Mouse (Mus musculus) cerebellum, adult 11-12 months (tissue): ENCODE measurements around the gene Pik3ap1.

Experiments
- DNase-seq: peaks from one replicate; pipeline ENCODE4 v3.0.0; 2022

Gene Pik3ap1

DNA sequence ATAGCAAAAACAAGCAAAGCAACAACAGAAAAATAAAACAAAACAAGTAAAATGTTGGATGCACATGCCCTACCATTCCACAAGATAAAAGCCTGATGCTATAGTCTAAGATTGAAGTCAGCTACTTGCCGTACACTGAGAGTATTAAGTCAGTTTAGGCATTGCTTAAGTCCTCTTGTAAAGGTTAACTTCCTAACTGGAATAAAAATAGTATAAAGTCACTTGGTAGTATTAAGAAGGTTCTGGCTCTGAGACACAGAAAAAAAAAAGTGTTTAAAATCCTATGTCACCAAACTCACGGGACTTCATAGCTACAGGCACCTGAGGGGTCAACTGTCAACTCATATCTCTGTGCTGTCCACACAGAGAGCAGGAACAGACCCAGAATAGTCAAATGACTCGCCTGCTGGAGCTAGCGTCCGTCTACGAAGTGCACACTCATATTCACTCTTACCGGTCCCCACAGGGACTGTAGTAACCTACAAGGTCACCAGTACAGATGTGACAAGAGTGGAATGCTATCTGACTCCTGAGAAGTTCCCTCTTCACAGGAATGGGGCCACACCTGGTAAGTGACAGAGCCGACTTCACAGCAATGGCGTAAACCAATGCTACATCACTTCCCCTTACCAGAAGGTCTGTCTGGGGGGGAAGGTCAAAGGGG, 17.9 kb downstream of the Pik3ap1 start:
- no peak for DNase-seq

DNA sequence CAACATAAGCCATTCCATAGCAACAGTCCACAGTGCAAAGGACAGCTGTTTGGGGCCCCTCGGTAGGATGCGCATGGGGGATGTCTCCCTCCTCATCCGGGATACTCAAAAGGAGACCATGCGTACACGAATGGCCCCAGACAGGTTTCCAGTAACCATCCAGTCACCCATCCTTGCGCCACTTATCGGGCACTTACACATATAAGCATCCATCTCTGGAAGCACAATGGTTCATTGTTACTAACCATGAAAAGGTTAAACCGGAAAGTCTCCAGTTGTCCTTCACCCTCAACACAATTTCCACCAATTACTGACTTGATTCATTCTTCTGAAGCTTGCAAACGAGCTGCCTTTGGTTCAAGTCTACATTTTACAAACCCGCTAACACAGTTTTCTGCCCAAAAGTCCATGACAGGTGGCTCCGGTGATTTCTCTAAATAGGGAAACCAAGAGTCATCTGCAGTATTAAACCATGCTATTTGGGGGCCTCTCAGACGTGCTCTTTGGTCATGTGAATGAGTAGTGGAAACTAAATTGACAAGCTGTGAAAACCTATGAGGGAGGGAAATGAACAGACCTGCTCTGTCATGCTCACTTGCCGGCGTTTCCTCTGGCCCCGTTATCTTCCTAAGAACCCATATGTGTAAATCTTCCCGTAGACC, 18.6 kb downstream of the Pik3ap1 start:
- no peak for DNase-seq

DNA sequence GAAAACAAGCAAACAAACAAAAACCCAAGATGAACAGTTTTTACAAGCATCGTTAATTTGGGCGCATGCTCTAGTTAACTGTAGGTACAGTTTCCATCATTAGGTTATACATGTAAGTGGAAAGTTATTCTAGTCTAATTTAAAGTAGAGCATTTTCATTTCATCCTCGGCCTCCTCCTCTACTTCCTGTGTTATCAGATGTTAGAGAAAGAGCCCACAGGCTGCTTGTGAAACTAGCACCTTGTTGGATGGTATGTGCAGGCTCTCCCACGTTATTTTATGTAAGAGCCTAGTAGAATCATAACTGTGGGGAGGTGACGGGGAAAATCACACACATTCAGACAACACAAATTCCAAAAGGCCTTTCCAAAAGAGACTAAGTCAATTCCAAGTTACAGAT, 19.3 kb downstream of the Pik3ap1 start:
- DNase-seq = no peak

DNA sequence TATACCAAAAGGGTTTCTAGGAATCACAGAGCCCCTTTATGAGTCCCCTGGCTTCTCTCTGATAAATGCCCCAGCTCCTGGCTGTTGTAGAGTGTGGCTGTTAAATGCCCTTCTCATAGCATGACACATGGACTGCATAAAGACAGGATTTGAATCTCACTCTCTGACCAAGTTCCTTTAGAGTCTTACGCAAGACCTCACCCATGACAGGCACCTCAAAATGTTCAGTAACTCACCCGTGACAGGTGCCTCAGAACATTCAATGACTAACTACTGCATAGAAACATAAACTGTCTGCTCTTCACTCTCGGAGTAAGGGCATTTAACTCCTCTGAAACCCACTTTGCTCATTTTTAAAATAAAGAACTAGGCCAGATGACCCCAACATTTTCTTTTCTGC, 20.4 kb downstream of the Pik3ap1 start:
- DNase-seq = no peak

DNA sequence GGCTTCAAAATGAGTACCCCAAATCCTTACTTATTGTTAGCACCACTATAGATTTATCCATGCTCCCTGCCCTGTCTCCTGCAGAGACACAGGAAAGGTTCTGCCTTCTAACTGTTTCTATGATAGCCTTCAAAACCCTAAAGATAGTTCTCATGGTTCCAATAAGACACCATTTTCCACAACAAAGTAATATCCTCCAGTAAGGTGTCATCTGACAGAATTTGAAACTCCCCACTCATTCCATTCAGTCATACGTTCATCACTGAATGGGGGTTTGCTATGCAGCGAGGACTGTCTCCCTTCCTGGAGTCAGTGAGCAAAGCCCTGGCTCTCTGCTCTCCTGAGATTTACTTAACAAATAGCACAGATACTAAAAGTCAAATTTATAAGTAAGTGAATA, 21.9 kb downstream of the Pik3ap1 start:
- no peak for DNase-seq

DNA sequence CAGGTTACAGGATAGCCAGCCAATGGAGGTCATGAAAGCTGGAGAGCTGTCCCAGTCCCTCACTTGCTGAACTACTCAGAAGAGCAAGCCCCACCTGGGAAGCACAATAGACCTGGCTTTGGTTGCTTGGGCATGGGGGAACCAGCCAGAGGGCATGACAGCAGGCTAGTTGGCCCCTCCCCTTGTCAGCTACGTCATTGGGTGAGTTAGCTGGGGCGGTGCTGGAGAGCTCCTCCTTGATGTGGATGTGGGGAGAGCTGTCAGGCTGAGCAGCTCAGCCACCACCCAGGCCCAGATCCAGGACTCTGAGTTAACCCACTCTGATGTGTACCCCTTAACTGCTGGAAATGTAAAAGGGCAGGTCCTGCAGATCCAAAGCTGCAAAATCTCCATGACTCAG, 24.4 kb downstream of the Pik3ap1 start:
- no peak for DNase-seq

DNA sequence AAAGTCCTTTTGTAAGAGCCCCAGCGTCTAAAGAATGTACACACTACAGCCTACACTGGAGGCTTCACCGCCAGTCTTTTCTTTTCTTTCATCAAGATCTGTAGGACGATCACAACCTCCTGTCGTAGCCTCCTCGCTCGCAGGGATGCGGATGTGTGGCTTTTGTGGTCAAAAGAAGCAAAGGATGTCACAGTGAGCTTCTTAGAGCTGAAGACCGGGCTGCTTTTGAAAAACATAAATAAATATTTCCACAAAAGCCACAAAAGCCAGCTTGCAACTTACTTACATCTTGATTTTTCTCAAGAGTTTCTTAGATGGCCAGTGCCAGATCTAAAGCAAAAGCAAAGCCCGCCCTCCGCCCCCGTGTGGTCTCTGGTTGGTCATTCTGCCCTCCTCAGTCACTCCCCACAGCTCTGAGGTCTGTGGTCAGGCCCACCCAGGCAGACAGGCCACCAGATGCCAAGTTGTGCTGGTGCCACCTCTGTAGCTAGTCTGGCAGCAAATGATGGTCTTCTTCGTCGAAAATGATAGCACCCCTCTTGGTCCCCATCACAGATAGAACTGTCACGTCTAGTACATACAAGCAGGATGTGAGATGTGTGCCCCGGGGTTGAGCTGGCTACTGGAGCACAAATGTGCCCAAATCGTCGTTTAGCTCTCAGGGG, 30.5 kb downstream of the Pik3ap1 start:
- DNase-seq = no peak

DNA sequence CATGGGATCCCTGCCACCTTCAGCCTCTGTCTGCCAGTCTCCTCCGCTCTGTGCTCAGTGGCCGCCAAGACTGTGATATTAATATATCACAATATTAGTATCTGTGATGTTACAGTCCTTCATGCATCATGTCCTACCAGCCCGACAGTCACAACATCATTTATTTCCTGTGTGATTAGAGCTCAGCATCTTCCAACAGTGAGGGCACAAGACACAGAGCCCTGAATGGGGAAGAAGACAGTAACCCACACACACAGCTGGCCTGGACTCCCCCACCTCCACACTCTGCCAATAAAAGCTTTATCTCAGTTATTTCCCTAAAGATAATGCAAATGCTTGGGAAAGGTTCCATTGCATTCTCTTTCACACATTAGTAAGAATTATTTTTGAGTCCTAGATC, 35.3 kb downstream of the Pik3ap1 start:
- DNase-seq = no peak

DNA sequence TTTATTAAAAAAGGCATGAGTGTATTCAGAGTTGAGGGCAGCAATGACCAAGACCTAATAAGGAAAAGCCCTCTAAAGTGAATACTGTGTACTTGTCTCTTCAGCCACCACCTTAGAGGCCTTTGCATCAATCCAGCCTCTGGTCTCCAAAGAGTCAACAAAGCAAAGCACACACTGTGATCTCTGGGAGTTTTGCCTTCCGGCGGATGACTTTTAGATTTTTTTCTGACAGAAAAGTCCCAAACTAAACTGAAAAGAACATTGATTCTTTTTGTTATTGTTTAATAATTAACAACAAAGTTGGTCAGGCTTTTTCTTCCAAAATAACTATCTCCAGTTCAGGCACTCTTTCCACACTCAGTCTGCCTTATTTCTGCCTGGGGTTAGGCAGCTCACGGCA, 36.7 kb downstream of the Pik3ap1 start:
- no peak for DNase-seq

DNA sequence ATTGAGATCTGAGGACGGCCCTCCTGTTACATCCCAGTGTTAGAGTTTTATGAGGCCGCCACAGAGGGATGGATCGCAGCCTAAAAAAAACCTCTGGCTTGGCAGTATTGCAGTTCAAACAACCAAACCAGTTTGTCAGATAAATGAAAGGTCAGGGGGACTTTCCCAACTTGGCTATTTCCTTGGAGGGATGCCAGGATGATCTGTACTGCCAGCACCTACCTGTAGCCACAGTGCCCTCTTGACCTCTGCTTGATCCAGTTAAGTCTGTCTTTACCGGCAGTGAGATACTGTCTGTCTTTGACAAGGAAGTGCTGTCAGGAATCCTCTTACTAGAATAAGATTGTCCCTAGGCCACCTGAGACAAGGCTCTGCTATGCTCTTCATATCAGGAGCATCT, 37.6 kb downstream of the Pik3ap1 start:
- DNase-seq = no peak

DNA sequence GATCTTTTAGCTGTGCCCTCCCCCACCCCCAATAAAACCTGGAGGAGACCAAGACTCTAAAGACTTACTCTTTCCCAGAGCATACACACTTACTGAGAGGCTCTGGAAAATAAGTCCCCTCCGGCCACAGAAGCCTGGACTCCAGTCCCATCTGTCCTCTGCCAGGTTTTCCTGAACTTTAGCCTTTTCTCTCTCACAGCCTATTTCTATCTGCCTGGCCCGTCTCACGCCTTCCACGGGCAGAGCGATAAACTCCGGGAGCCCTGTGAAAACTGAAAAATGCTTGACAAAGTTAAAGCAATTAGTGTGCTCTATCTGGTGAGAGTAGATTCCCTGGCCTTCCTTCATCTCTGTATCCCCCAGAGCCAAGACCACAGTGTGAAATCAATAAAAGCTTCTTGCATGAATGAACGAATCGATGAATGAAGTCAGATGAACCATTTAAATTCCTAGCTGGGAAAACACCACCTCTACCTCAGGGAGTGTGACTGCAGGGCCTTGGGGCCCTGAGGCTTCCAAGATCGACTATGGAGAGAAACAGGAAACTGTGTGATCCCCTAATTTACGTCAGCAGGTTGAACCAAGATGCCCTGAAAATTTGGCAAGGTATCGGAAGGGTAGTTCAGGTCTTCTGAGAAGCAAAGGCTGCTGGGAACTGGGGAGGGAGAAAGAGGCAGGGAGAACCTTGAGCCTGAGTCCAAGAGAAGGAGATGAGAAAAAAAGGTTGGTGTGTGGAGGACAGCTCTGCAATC, 38.6 kb downstream of the Pik3ap1 start:
- no peak for DNase-seq

DNA sequence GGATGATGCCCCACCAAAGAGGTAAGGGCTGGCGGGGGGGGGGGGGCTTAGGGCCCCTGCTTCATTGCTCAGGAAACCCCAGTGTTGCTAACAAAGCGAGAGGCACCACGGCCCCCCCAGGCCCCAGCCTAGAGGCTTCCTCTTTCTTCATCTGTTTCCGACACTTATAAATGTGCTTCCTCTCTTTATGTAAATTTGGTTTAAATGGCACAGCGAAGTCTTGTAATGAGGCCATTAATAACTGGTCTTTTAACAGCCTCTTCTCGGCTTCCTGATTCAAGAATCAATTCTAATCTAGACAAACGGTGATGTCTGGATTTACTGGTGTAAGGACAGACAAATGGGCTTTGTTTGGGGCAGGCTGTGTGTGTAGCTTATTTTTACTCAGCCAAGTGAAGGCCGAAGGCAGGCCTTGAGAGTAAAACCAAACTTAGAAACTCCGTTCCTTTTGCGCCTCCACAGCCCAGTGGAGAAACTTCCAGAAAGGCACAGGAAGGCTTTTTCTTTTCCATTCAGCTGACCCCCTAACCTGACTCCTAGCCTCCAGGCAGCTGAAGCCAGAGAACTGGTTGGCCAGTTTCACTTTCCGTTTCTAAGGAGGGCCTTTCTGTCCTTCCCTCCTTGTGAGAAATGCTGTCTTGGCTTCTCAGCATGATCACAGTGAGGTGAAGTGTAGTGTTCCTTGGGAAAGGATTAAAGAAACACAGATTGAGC, 39.7 kb downstream of the Pik3ap1 start:
- no peak for DNase-seq

DNA sequence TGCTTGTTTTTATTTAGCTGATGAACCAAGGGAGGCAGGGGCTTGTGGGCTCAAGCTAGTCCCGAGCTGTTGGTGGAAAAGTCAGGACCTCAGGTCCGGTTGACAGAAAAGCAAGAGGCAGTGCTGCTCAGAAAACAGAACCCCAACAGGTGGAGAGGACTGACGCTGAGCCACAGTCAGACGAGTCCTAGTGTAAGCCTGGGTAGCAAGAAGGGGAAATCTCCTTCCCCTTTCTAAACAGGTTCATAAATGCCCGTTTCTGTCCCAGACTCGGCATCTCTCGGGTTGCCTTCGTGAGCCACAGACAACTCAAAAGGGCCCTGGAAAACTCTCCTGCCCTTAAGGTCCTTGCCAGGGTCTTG, 40.3 kb downstream of the Pik3ap1 start:
- DNase-seq = no peak

DNA sequence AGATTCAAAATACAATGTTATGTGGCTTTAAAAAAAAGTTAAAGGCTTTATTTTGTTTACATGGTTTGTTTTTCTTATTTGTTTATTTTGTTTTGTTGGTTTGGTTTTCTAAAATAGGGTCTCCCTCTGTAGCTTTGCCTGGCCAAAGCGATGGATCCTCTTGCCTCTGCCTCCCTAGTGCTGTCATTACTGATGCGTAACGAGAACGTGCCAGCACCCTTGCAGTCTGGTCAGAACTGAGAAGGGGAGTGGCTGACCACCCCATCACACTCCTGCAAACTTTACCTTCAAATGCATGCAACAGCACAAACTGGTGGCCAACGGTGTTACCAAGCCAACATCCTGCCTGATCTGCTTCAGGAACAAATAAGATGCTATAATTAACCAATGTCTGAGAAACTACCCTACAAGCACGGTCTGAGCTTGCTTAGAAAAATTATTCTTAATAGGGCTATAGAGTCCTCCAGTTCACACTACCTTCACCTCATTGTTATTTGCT, 42.3 kb downstream of the Pik3ap1 start:
- no peak for DNase-seq

DNA sequence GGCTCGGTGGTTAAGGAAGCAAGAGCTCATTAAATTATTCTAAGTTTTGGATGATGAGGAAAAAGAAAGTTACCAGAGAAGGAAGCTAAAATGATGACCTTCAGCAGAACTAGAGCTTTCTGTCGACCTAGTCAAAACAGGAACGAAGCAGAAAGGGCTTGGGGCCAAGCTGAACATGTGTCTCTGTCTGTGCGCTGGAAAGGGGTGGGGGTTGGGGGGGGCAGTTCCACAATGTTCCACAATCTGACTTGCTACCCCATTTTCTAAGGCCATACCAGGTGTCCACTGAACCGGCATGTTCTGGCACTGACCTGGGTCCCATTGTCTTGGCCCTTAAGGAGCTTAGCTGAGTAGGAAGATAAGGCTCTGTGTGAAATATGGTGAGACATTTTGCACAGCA, 43.2 kb downstream of the Pik3ap1 start:
- DNase-seq = no peak

DNA sequence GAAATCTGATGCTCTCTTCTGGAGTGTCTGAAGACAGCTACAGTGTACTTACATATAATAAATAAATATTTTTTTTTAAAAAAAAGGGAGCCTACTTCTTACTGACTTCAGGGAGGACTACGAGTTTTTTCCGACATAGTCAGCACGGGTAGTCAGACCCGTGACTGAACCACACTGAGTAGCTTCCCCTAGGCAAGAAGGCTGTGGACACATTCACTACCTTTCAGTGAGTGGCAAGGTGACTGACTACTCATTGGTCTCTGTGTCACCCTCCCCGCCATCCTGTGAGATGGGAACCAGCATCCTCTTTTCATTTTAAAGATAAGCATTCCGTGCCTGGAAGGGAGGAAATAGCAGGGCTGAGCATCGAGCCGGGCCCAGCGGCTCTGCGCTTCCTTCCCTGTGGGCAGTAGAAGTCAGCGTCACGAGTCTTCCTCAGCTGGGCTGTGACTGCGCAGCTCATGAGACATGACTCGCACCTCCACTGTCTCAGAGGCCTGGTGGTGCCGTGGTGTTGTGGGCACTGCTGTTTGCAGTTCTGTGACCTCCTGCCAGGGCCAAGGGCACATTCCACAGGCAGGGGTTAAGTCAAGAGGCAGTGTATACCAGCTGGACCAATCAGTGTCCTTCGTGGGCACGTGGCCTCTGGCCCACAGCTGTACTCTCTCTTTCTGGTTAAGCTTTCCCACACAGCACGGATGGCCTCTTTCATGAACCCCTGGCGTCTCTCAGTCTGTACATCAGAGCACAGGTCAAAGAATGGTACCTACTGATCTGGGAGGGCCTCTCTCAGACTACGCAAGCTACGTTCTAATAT, 45.7 kb downstream of the Pik3ap1 start:
- no peak for DNase-seq

DNA sequence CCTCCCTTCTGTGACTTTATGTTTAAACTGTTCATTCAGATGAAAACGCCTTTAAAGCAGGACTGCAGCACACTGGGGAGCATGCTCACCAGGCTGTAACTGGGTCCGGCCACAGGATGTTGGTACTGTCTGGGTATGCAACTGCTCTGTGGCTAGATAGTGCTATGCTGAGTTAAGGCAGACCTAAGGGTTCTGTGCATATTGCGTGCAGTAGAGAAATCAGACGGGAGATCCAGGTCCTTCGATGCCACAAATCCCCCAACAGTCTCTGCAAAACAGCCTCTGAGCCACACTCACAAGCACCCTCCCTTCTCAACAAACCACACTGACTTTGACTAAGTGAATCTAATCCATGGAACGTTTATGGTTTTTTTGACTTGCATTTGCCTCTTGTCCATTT, 46.5 kb downstream of the Pik3ap1 start:
- DNase-seq = no peak

DNA sequence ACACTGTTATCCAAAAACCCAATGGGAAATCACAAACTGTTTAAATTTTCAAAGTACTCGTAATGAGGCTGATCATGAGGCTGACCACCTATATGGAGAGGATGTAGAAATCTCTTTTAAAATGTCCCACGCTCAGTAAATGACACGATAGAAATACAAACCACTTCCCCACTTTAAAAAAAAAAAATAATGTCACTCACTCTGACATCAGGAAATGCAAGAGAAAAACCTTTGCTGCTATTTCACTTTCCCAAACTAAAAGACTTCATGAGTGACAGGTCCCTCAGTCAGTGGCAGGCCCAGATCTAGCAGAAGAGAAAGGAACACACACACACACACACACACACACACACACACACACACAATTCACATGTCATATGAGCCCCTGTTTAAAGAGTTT, 49.2 kb downstream of the Pik3ap1 start:
- DNase-seq = no peak

DNA sequence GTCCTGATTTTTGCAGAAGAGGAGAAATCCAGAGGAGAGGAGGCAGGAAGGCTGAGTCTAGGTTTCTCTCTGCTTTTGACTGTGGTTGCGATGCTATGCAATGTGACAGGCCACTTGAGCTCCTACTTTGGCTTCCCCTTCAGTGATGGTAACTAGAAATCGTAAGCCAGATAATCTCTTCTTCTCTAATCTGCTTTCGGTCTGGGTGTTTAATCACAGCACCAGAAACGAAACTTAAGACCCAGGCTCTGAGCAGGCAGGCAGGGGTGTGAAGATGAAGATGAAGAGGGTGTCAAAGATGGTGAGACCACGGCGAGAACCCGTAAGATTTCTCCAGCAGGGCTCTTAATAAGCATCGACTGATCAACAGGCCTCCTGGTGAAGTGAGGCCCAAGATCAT, 51.9 kb downstream of the Pik3ap1 start:
- DNase-seq = no peak

DNA sequence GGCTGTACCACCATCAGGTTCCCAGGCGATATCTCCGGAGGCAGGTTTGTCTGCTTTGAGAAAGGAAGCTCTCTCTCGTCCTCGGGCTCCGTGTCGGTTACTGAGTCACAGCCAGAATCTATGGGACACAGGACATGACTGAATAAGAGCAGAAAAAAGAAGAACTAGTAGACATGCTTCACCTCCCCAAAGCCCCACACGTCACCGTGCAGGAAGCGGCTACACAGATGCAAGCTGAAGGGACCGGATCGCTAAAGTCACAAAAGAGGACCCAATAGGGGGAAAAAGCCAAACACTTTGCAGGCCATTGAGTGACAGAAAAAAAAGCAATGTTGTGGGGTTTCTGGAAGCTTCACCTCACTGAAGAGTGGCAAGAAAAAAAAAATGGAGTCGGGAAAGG, 52.7 kb downstream of the Pik3ap1 start:
- no peak for DNase-seq

DNA sequence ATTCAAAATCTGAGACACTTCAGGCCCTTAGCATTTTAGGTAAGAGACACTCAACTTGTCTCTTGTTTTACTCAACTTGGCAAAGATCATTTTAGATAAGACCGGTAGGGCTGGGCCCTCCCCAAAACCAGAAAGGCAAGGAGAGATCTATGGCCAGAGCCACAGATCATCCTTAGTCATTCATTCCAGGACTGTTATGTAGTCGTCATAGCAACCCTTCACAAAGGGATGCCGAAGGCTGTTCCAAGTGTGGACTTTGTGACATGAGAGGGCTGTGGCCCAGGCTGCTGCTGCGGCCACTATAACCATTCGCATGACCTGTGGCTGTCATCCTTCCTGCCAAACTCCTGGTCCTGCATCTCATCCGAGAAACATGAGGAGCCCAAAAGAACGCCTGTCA, 54.5 kb downstream of the Pik3ap1 start:
- no peak for DNase-seq

DNA sequence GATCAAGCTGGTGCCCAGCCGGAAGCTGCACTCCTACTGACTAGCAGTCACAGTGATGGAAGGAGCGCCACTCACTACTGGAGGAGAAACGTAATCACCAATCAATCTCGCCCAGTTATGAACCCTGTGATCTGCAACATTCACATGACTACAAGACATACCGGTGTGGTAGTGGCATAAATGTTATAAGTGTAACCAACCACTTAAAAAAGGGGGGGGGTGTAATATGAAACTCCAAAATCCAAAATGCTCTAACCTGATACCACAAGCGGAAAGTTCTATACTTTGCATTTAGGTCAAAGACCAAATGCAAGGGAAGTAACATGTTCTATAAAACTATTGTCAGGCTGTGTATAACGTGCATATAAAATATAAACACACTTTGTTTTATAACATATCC, 54.9 kb downstream of the Pik3ap1 start:
- DNase-seq = no peak
